In genomic region chr11:40599956-40600772, GRCm38 (mm10) we compare ENCODE assay signal across 7 mouse cellular contexts.
DNase-seq lines count a peak whose midpoint lies in the region; ATAC-seq and TF ChIP-seq lines count a peak whose summit lies in the region.

No protein-coding gene starts in this region.

- no peak for TF ChIP-seq POLR2A in myocyte (IDR thresholded peaks at IDR 0.05; ENCODE audit: insufficient read length, low read depth)

- no peaks in the 10 kb centered on the region for H3K79me2 ChIP-seq in myocyte (ENCODE audit: control insufficient read depth, insufficient read depth)

- peak; percentile 30; the same call in 1 of the 2 replicates for ATAC-seq in embryonic facial prominence, embryonic 14.5 days (ENCODE audit: low read depth)
- ATAC-seq in limb, embryonic 11.5 days (ENCODE audit: insufficient number of reproducible peaks, low FRiP score, low TSS enrichment, low read depth) = peak; percentile 51; the same call in 1 of the 2 replicates

- DNase-seq in ovary, postnatal 10 days (ENCODE audit: low spot score) = peak; percentile 11
- no peak for DNase-seq in ovary, adult 18-20 months (ENCODE audit: low spot score)
- peak; percentile 3 to 4 for DNase-seq in adrenal gland, postnatal 4 days (ENCODE audit: low spot score in 2 of 2)
- peak; percentile 56 for DNase-seq in embryonic facial prominence, embryonic 14.5 days (ENCODE audit: low spot score)
- DNase-seq in limb, embryonic 11.5 days (ENCODE audit: low spot score) = peak; percentile 88
- no peak for DNase-seq in thymus, postnatal 0 days (ENCODE audit: low spot score)

- no peaks in the 10 kb centered on the region for H3K27me3 ChIP-seq in embryonic facial prominence, embryonic 14.5 days (replicated peaks; ENCODE audit: control insufficient read depth, insufficient read depth, low read length)
- no peaks in the 10 kb centered on the region for H3K27me3 ChIP-seq in limb, embryonic 11.5 days (ENCODE audit: control insufficient read depth, insufficient read depth, low read length)
- H3K27me3 ChIP-seq in myocyte (ENCODE audit: control insufficient read depth, insufficient read depth, insufficient read length) = no peaks in the 10 kb centered on the region

- H3K4me2 ChIP-seq in embryonic facial prominence, embryonic 14.5 days (ENCODE audit: low read depth, low read length) = no peak overlapping the region; the same call in 1 of the 2 replicates
- no peak overlapping the region for H3K4me2 ChIP-seq in limb, embryonic 11.5 days (ENCODE audit: low read depth, severe bottlenecking)
- peak overlapping the region; percentile 32 for H3K4me2 ChIP-seq in myocyte (ENCODE audit: low read depth)

- H3K27ac ChIP-seq in embryonic facial prominence, embryonic 14.5 days (replicated peaks; ENCODE audit: low read depth, low read length) = no peak overlapping the region
- H3K27ac ChIP-seq in limb, embryonic 11.5 days (replicated peaks; ENCODE audit: low read depth, low read length) = no peak overlapping the region

- H3K9me3 ChIP-seq in embryonic facial prominence, embryonic 14.5 days (ENCODE audit: control insufficient read depth, low read length) = no peaks in the 10 kb centered on the region
- H3K9me3 ChIP-seq in limb, embryonic 11.5 days (ENCODE audit: control insufficient read depth, low read length) = no peaks in the 10 kb centered on the region

- H3ac ChIP-seq in myocyte (ENCODE audit: control insufficient read depth, insufficient read length) = no peak overlapping the region

- H3K4me3 ChIP-seq in embryonic facial prominence, embryonic 14.5 days (ENCODE audit: low read depth, low read length) = no peak overlapping the region
- no peak overlapping the region for H3K4me3 ChIP-seq in limb, embryonic 11.5 days (ENCODE audit: low read depth, low read length)
- H3K4me3 ChIP-seq in myocyte = no peak overlapping the region

- H3K4me1 ChIP-seq in embryonic facial prominence, embryonic 14.5 days (ENCODE audit: control insufficient read depth, insufficient read depth, low read length) = peaks cover 3% of the 10 kb centered on the region; the same call in 1 of the 2 replicates
- no peaks in the 10 kb centered on the region for H3K4me1 ChIP-seq in limb, embryonic 11.5 days (ENCODE audit: control insufficient read depth, insufficient read depth, low read length)

- H3K36me3 ChIP-seq in embryonic facial prominence, embryonic 14.5 days (ENCODE audit: control insufficient read depth, insufficient read depth, low read length) = no peaks in the 10 kb centered on the region
- H3K36me3 ChIP-seq in limb, embryonic 11.5 days (ENCODE audit: control insufficient read depth, insufficient read depth, low read length) = no peaks in the 10 kb centered on the region
- H3K36me3 ChIP-seq in myocyte (ENCODE audit: control insufficient read depth, insufficient read depth) = no peaks in the 10 kb centered on the region

- H3K9ac ChIP-seq in embryonic facial prominence, embryonic 14.5 days (ENCODE audit: low read depth, low read length) = no peak overlapping the region
- no peak overlapping the region for H3K9ac ChIP-seq in limb, embryonic 11.5 days (ENCODE audit: low read length)

- WGBS in embryonic facial prominence, embryonic 14.5 days = 8% methylated on average over 15 of the region's 15 CpGs
- 10% methylated on average over 15 of the region's 15 CpGs for WGBS in limb, embryonic 11.5 days

TF ChIP-seq in myocyte, 11 proteins besides CTCF, POLR2A, EP300 and RAD21:
- TF ChIP-seq POLR2AphosphoS2 (IDR thresholded peaks at IDR 0.05; ENCODE audit: insufficient read length, low read depth) (no peak), MAX (IDR thresholded peaks at IDR 0.05; ENCODE audit: low read depth) (no peak), USF1 (IDR thresholded peaks at IDR 0.05; ENCODE audit: low read depth) (no peak), MYOD1 (IDR thresholded peaks at IDR 0.05; ENCODE audit: control insufficient read depth in 1 of 3, insufficient read length in 2 of 3, low read depth in 2 of 3) (no peak), TCF3 (IDR thresholded peaks at IDR 0.05; ENCODE audit: insufficient read length, low read depth) (no peak), CEBPB (IDR thresholded peaks at IDR 0.05; ENCODE audit: insufficient read depth, poor library complexity, severe bottlenecking) (no peak), MYOG (IDR thresholded peaks at IDR 0.05; ENCODE audit: control insufficient read depth in 1 of 3, insufficient read depth in 1 of 3, insufficient read length in 2 of 3, low read depth in 2 of 3) (no peak), TCF12 (IDR thresholded peaks at IDR 0.05; ENCODE audit: insufficient read depth, poor library complexity, severe bottlenecking) (no peak), E2F4 (IDR thresholded peaks at IDR 0.05; ENCODE audit: insufficient read depth) (no peak), SRF (IDR thresholded peaks at IDR 0.05; ENCODE audit: control insufficient read depth, insufficient read length, low read depth) (no peak), REST (IDR thresholded peaks at IDR 0.05; ENCODE audit: insufficient read depth, insufficient read length) (no peak)

Comparison
In these comparisons a context has a peak if more than half of its experiments do, and no peak if none do; other contexts are left out.
1. DNase-seq: peak in ovary, postnatal 10 days (single experiment), adrenal gland, postnatal 4 days (2 of 2), embryonic facial prominence, embryonic 14.5 days (single experiment) and limb, embryonic 11.5 days (single experiment); none in ovary, adult 18-20 months (single experiment) and thymus, postnatal 0 days (single experiment).